Mouse (Mus musculus): Measurements from ENCODE around the gene Ndufa8.

The Ndufa8 gene

DNA sequence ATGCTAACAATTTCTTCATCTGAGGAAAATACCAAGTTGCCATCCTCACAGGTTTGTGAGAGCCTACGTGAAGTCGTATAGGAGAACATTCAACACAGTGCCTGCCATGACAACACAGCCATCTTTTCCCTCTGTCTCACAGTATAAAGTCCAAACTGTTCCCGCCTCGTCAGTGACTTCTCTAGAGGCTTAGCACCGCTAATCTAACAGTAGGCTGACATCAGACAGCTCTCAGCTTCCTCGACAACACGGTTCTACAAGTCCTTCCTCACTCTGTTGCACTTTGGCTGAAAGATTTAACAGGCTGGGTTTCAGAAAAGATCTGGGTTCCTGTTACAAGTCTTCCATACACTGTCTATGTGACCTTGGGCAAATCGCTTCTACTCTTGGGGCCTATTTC, 1.0 kb downstream of the Ndufa8 start:
- DNase-seq (ENCODE audit: low read depth, low spot score): no peak

GRCm38 (mm10) chr2:36040872-36041271, 8.3 kb downstream of the Ndufa8 start:
- no peak for DNase-seq (ENCODE audit: low read depth, low spot score)

GRCm38 (mm10) chr2:36039297-36039985, 9.8 kb downstream of the Ndufa8 start:
- no peak for DNase-seq (ENCODE audit: low read depth, low spot score)

GRCm38 (mm10) chr2:36035413-36036081, 13.7 kb downstream of the Ndufa8 start:
- no peak for DNase-seq (ENCODE audit: low read depth, low spot score)

- no peak for DNase-seq (ENCODE audit: low read depth, low spot score)
Measured at GRCm38 (mm10) chr2:36034898-36035297, 14.3 kb downstream of the Ndufa8 start.

- no peak for DNase-seq (ENCODE audit: low read depth, low spot score)
Measured at GRCm38 (mm10) chr2:36033966-36034365, 15.2 kb downstream of the Ndufa8 start.

GRCm38 (mm10) chr2:36032884-36033283, 16.3 kb downstream of the Ndufa8 start:
- DNase-seq (ENCODE audit: low read depth, low spot score): no peak

GRCm38 (mm10) chr2:36023291-36023690, 25.9 kb downstream of the Ndufa8 start:
- DNase-seq (ENCODE audit: low read depth, low spot score): peak; percentile 91

GRCm38 (mm10) chr2:36021385-36022159, 27.6 kb downstream of the Ndufa8 start:
- DNase-seq (ENCODE audit: low read depth, low spot score): peak; percentile 90

- DNase-seq (ENCODE audit: low read depth, low spot score): no peak
Measured at GRCm38 (mm10) chr2:36013010-36013409, 36.2 kb downstream of the Ndufa8 start.

- DNase-seq (ENCODE audit: low read depth, low spot score): no peak
Measured at GRCm38 (mm10) chr2:36011331-36011825, 37.8 kb downstream of the Ndufa8 start.

DNA sequence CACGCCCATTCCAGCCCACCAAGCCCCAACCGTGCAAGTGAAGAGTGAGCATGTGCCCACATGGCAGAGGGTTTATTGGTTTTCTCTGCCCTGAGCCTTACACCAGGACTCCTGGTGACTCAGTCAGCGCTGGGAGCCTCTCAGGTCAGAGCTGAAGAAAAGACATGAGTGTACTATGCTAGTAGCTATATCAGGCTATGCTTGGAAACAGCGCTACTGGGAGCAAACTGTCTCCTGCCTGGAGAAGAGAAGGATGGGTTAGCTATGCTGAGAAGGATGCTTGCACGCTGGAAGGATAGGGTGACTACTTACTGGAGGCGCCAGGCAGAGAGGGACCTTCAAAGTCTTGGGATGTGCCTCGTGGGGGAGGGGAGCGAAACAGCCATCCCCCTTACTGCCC, 38.6 kb downstream of the Ndufa8 start:
- no peak for DNase-seq (ENCODE audit: low read depth, low spot score)

- peak; percentile 81 for DNase-seq (ENCODE audit: low read depth, low spot score)
Measured at GRCm38 (mm10) chr2:36009386-36009785, 39.8 kb downstream of the Ndufa8 start.

- peak; percentile 70 for DNase-seq (ENCODE audit: low read depth, low spot score)
Measured at GRCm38 (mm10) chr2:36008071-36008470, 41.1 kb downstream of the Ndufa8 start.

- no peak for DNase-seq (ENCODE audit: low read depth, low spot score)
Measured at GRCm38 (mm10) chr2:36002188-36002587, 47.0 kb downstream of the Ndufa8 start.

GRCm38 (mm10) chr2:36000390-36000789, 48.8 kb downstream of the Ndufa8 start:
- no peak for DNase-seq (ENCODE audit: low read depth, low spot score)

DNA sequence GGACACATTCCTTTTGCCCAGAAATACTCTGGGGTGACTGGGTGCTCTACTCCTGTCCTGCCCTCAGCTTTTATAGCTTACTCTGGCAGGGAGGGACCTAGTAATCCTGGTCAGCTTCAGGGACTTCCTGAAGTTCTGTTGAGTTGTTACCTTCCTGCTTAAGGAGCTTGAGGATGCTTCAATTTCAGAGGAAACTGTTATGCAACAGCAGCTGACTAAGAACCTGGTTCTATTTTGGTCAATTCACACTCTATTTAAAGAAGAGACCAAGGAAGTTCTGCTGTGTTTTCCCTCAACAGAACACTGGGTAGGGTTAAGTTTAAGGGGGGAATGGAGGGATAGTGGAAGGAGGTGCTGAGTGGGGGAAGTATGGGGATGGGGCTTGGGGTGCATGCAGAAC, 50.0 kb downstream of the Ndufa8 start:
- no peak for DNase-seq (ENCODE audit: low read depth, low spot score)

DNA sequence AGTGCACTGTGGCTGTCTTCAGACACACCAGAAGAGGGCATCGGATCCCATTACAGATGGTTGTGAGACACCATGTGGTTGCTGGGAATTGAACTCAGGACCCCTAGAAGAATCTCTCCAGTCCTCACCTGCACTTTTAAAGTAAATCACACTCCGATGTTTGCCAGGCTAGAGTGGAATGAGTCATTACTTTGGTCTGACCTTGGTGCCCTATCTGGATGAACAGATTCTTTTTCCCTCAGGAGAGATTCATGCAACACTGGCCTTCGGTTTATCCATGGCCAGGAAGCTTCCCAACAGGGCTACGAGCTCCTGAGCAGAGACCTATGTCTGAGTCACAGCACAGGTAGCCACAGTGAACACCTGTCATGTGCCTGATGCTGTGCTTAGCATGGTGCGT, 50.8 kb downstream of the Ndufa8 start:
- no peak for DNase-seq (ENCODE audit: low read depth, low spot score)

DNA sequence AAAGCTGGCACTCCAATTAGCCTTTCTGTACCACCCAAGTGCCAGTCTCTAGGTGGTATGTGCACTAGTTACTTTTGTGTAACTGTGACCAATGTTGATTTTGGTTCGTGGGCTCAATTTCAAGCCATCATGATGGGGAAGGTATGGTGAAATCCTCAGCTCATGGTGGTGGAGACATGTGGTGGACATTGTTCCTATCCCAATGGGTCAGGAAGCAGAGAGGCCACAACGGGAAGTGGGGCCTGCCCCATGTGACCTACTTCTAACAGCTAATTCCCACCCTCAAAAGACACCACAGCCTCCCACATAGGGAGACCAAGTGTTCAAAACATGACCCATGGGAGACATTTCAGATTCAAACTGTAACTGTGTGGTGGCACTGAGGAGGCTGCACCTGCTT, 52.5 kb downstream of the Ndufa8 start:
- DNase-seq (ENCODE audit: low read depth, low spot score): no peak

DNA sequence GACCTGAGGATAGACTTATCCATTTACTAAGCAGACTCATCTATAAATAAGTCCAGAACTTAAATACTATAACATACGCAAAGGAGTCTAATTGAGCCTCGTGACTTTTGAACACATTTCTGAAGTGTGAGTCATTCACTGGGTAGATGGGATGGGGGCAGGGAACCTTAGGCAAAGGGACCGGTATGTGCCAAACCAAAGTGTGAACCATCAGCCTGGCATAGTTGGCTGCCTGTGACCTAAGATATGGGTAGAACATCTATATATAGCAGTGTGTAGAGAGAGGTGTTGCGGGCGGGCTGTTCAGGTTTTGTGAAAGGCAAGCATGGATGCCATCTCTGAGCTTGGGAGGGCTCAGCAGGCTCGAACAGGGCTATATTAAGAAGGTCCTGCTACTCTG, 54.9 kb downstream of the Ndufa8 start:
- DNase-seq (ENCODE audit: low read depth, low spot score): no peak

DNA sequence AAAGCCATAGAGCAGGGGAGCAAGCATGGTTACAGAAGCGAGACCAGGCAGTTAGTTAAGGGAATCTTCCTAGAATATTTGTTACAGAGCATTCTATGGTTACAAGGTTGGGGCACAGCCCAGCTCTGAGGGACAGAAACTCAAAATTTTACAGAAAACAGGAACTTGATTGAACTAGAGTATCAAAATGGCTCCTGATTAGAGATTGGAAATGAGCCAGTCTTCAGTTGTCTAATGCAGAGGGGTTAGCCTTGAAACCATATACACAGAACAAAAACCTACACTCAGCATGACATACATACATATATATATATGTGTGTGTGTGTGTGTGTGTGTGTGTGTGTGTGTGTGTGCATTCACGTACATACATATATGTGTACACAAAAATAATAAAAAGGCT, 55.7 kb downstream of the Ndufa8 start:
- no peak for DNase-seq (ENCODE audit: low read depth, low spot score)

DNA sequence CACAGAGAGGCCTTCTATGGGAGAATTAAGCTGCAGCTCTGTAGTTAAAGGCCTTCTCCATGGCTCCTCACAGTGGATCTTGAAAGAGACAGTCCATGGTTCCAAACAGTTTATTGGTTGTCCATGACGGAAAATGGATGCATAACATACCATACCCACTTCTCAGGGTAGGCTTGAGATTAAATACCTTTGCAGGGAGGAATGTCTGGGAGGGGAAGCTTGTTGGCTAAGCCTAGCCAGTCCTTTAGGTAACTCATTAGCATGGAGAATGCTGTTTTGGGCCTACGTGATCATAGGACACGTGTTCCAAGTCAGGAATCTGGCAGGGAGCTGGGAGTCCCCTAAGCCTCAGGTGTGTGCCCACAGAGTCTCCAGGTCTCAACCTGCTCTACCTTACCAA, 56.9 kb downstream of the Ndufa8 start:
- DNase-seq (ENCODE audit: low read depth, low spot score): no peak
